Mouse (Mus musculus) limb, embryonic 12.5 days (tissue): Measurements from ENCODE around the gene Gm6871. TPM values are rescaled to one million over a fixed set of nuclear protein-coding genes. Genes with fewer than 3 reads are reported as not detected.
A peak's percentile ranks its signal among the peaks of the same experiment; 100 is the strongest.
"Not testable (repeated sequence)": the region's sequence is repeated elsewhere in the genome, so short reads cannot be mapped to it uniquely, and the experiment has no call there.

Experiments
- ATAC-seq: fragments of 200-750 bp; cut with Nextera tagmentation; 2 replicates; pipeline ENCODE4 v1.8.0; 2017; ENCODE audit warnings: low read depth, moderate TSS enrichment; ENCODE audit not compliant: insufficient number of reproducible peaks, insufficient read depth, low FRiP score, low TSS enrichment
- H3K27ac ChIP-seq: fragments of 300-500 bp; sonication (generic); 2 replicates; pipeline ENCODE4 v1.5.1; 2016; ENCODE audit warnings: mild to moderate bottlenecking, moderate library complexity
- H3K27me3 ChIP-seq: fragments of 300-500 bp; sonication (generic); 2 replicates; pipeline ENCODE4 v1.6.1; 2016; ENCODE audit warnings: mild to moderate bottlenecking, moderate library complexity
- H3K36me3 ChIP-seq: fragments of 300-500 bp; sonication (generic); 2 replicates; pipeline ENCODE4 v1.6.1; 2016; ENCODE audit warnings: mild to moderate bottlenecking, moderate library complexity
- H3K4me1 ChIP-seq: fragments of 300-500 bp; sonication (generic); replicated peaks from 2 replicates; pipeline ENCODE4 v1.6.1; 2016
- H3K4me2 ChIP-seq: fragments of 300-500 bp; sonication (generic); 2 replicates; pipeline ENCODE4 v1.6.1; 2016; ENCODE audit warnings: mild to moderate bottlenecking, moderate library complexity
- H3K4me3 ChIP-seq: fragments of 300-500 bp; sonication (generic); replicated peaks from 2 replicates; pipeline ENCODE4 v1.5.1; 2016; ENCODE audit warnings: mild to moderate bottlenecking
- H3K9ac ChIP-seq: fragments of 300-500 bp; sonication (generic); replicated peaks from 2 replicates; pipeline ENCODE4 v1.6.1; 2016; ENCODE audit warnings: mild to moderate bottlenecking, moderate library complexity
- H3K9me3 ChIP-seq: fragments of 300-500 bp; sonication (generic); 2 replicates; pipeline ENCODE4 v1.6.1; 2016; ENCODE audit warnings: mild to moderate bottlenecking, moderate library complexity
- WGBS: fragments of 180-500 bp; shearing (Covaris S2); methylation state at CpG from one replicate; pipeline ENCODE4 v1.1.7; 2016; 5-methylcytosine and 5-hydroxymethylcytosine counted together
- polyA plus RNA-seq: library from polyadenylated mRNA; unstranded; fragments of >200 nt; fragmentation: Nextera tagmentation; extraction: Ambion mirVana; gene quantifications from 2 replicates; pipeline ENCODE4 v1.2.1, GENCODE M21; 2016

The Gm6871 gene
- polyA plus RNA-seq, 1 experiment from 2014 or later: 0.29 TPM

GRCm38 (mm10) chr7:41512207-41512606, 61.3 kb downstream of the Gm6871 start:
- H3K9me3 ChIP-seq: peaks cover 15% of the 10 kb centered on the region
- no peaks in the 10 kb centered on the region for H3K27me3 ChIP-seq
- no peak overlapping the region for H3K4me3 ChIP-seq
- no peak overlapping the region for H3K9ac ChIP-seq
- WGBS: 36% methylated on average over 1 of the region's 1 CpGs
- no peaks in the 10 kb centered on the region for H3K36me3 ChIP-seq
- no peak overlapping the region for H3K27ac ChIP-seq
- H3K4me2 ChIP-seq: no peak overlapping the region
- H3K4me1 ChIP-seq: no peaks in the 10 kb centered on the region
- ATAC-seq: no peak

- Histone ChIP-seq H3K27me3 (no peaks in the 10 kb centered on the region), H3K4me1 (no peaks in the 10 kb centered on the region), H3K36me3 (no peaks in the 10 kb centered on the region), H3K9me3 (peaks cover 14% of the 10 kb centered on the region), H3K27ac (no peak overlapping the region), H3K9ac (no peak overlapping the region), H3K4me3 (no peak overlapping the region), H3K4me2 (no peak overlapping the region)
- ATAC-seq: no peak
- 55% methylated on average over 1 of the region's 1 CpGs for WGBS
Observed at GRCm38 (mm10) chr7:41502402-41502801, 71.1 kb downstream of the Gm6871 start.

- Histone ChIP-seq H3K4me3 (peak overlapping the region; percentile 62), H3K4me2 (peak overlapping the region; percentile 72), H3K9me3 (peaks cover 9% of the 10 kb centered on the region; the same call in 1 of the 2 replicates), H3K27ac (no peak overlapping the region), H3K4me1 (no peaks in the 10 kb centered on the region), H3K27me3 (no peaks in the 10 kb centered on the region), H3K36me3 (no peaks in the 10 kb centered on the region), H3K9ac (0 out of 2 replicates have a peak overlapping the region, but pooled peaks have one; percentile 42)
- 18% methylated on average over 22 of the region's 22 CpGs for WGBS
- ATAC-seq: no peak
Observed at GRCm38 (mm10) chr7:41500151-41500934, 73.1 kb downstream of the Gm6871 start.

- Histone ChIP-seq H3K27ac (0 out of 2 replicates have a peak within 1 kb of the TSS, but pooled peaks have one; percentile 42), H3K27me3 (no peaks in the 10 kb centered on the region), H3K9me3 (peaks cover 17% of the 10 kb centered on the region), H3K4me2 (peak within 1 kb of the TSS; percentile 72), H3K4me3 (peak within 1 kb of the TSS; percentile 62), H3K36me3 (peaks cover 7% of the 10 kb centered on the region; the same call in 1 of the 2 replicates), H3K4me1 (no peaks in the 10 kb centered on the region), H3K9ac (peak within 1 kb of the TSS; percentile 58)
- WGBS: under 1% methylated on average over 18 of the region's 18 CpGs
- peak; percentile 97 for ATAC-seq
Observed at GRCm38 (mm10) chr7:41499389-41500049, 73.9 kb downstream of the Gm6871 start, which contains the start of the genes Gm20449 and AW146154. Gene Gm20449 (minus strand): TSS chr7:41499417. Gene AW146154 (minus strand): TSS chr7:41499890.

- H3K4me3 ChIP-seq: peak overlapping the region; percentile 62
- H3K4me1 ChIP-seq, H3K27me3 ChIP-seq, H3K27ac ChIP-seq: not testable (repeated sequence)
- WGBS: 0% methylated on average over 6 of the region's 6 CpGs
- H3K36me3 ChIP-seq: peaks cover 10% of the 10 kb centered on the region; the same call in 1 of the 2 replicates
- peak; percentile 72; the same call in 1 of the 2 replicates for ATAC-seq
- peak overlapping the region; percentile 58 for H3K9ac ChIP-seq
- H3K9me3 ChIP-seq: peaks cover 22% of the 10 kb centered on the region
- peak overlapping the region; percentile 72 for H3K4me2 ChIP-seq
Observed at GRCm38 (mm10) chr7:41499018-41499388, 74.5 kb downstream of the Gm6871 start.

- Histone ChIP-seq H3K9me3 (peaks cover 23% of the 10 kb centered on the region), H3K4me3 (peak overlapping the region; percentile 62), H3K4me2 (peak overlapping the region; percentile 72), H3K36me3 (peaks cover 10% of the 10 kb centered on the region; the same call in 1 of the 2 replicates)
- H3K4me1 ChIP-seq, H3K27me3 ChIP-seq, ATAC-seq, H3K27ac ChIP-seq, H3K9ac ChIP-seq: not testable (repeated sequence)
- 75% methylated on average over 4 of the region's 4 CpGs for WGBS
Observed at GRCm38 (mm10) chr7:41498464-41498863, 75.0 kb downstream of the Gm6871 start.

- Histone ChIP-seq H3K4me1 (no peaks in the 10 kb centered on the region), H3K9me3 (peaks cover 23% of the 10 kb centered on the region), H3K9ac (no peak overlapping the region), H3K27me3 (no peaks in the 10 kb centered on the region), H3K27ac (no peak overlapping the region), H3K4me3 (no peak overlapping the region), H3K4me2 (no peak overlapping the region), H3K36me3 (peaks cover 10% of the 10 kb centered on the region; the same call in 1 of the 2 replicates)
- no peak for ATAC-seq
- WGBS: 97% methylated on average over 2 of the region's 2 CpGs
Observed at GRCm38 (mm10) chr7:41497871-41498270, 75.6 kb downstream of the Gm6871 start.

Other genes starting within 250 kb of the Gm6871 start
- 9.4 and 9.7 TPM in 2 replicates for gene AI987944, start 180.3 kb downstream of the Gm6871 start, polyA plus RNA-seq
- gene Vmn2r57, start 125.0 kb downstream of the Gm6871 start, polyA plus RNA-seq: 0.29 and 0.41 TPM in 2 replicates
- 0.16 and 0.19 TPM in 2 replicates for gene Gm20449, start 74.2 kb downstream of the Gm6871 start, polyA plus RNA-seq
- 12.0 and 13.3 TPM in 2 replicates for gene AW146154, start 73.8 kb downstream of the Gm6871 start, polyA plus RNA-seq
- gene 2610021A01Rik, start 25.6 kb upstream of the Gm6871 start, polyA plus RNA-seq: 15.5 and 16.5 TPM in 2 replicates
- gene Zfp788, start 59.5 kb upstream of the Gm6871 start, polyA plus RNA-seq: 13.9 and 15.2 TPM in 2 replicates